11 mouse cellular contexts compared by ENCODE assay signal in genomic region chr5:114737090-114737887, GRCm38 (mm10). TPM values are rescaled to one million over a fixed set of nuclear protein-coding genes. Genes with fewer than 3 reads are reported as not detected.
DNase-seq lines count a peak whose midpoint lies in the region; ATAC-seq lines count a peak whose summit lies in the region.
"Had no signal": no experiment of that assay in that cellular context is flagged by ENCODE, and none has a peak within 500 bp of the region (broad histone marks: within the 10 kb centered on the region; RNA-seq: fewer than 3 reads in every experiment).

No protein-coding gene starts in this region.

- H3K4me2 ChIP-seq in heart, embryonic 13.5 days, result no peak overlapping the region
- H3K4me2 ChIP-seq: forebrain, embryonic 13.5 days; hindbrain, embryonic 12.5 days had no signal

- H3K9ac ChIP-seq in heart, embryonic 13.5 days, result no peak overlapping the region
- H3K9ac ChIP-seq: forebrain, embryonic 13.5 days; hindbrain, embryonic 12.5 days had no signal

- H3K9me3 ChIP-seq in heart, embryonic 13.5 days, result no peaks in the 10 kb centered on the region
- H3K9me3 ChIP-seq: forebrain, embryonic 13.5 days; hindbrain, embryonic 12.5 days had no signal

- peak overlapping the region; percentile 20; the same call in 1 of the 2 replicates for H3K27ac ChIP-seq in heart, embryonic 13.5 days (replicated peaks)
- H3K27ac ChIP-seq: forebrain, embryonic 13.5 days; hindbrain, embryonic 12.5 days had no signal

- no peaks in the 10 kb centered on the region for H3K27me3 ChIP-seq in heart, embryonic 13.5 days (replicated peaks)
- H3K27me3 ChIP-seq: forebrain, embryonic 13.5 days; hindbrain, embryonic 12.5 days had no signal

- no peak overlapping the region for H3K4me3 ChIP-seq in heart, embryonic 13.5 days
- H3K4me3 ChIP-seq: forebrain, embryonic 13.5 days; heart, adult 2 months; hindbrain, embryonic 12.5 days had no signal

- peaks cover 36% of the 10 kb centered on the region for H3K4me1 ChIP-seq in heart, embryonic 13.5 days
- H3K4me1 ChIP-seq: forebrain, embryonic 13.5 days; hindbrain, embryonic 12.5 days had no signal

- no peak for DNase-seq in heart, adult 11 months
- peak; percentile 45 for DNase-seq in right cerebral cortex, postnatal 4 days
- no peak for DNase-seq in right cerebral cortex, postnatal 14 days
- peak; percentile 36 to 69 for DNase-seq in kidney, postnatal 25 days
- DNase-seq in embryo, embryonic 10.5 days (ENCODE audit: low spot score), result no peak
- no peak for DNase-seq in frontal cortex, adult 2 months (ENCODE audit: extremely low spot score in 1 of 2, low spot score in 1 of 2)
- DNase-seq: heart, adult 2 months; spleen, adult 18-20 months had no signal

- H3K36me3 ChIP-seq in heart, embryonic 13.5 days, result peaks cover 90% of the 10 kb centered on the region

- no peak for ATAC-seq in heart, embryonic 13.5 days (ENCODE audit: extremely low read depth, insufficient number of reproducible peaks, low FRiP score, low TSS enrichment)
- ATAC-seq: forebrain, embryonic 13.5 days had no signal

- 75% methylated on average over 21 of the region's 21 CpGs for WGBS in heart, embryonic 13.5 days

RNA-seq across cellular contexts. Expression of gene Tchp, which starts 29.7 kb away (rescaled TPM):
- 8.0 and 8.1 TPM in 2 replicates for polyA plus RNA-seq in heart, embryonic 13.5 days (2015; fragmentation: Nextera tagmentation; extraction: Ambion mirVana)
- 19.9 and 20.3 TPM in 2 replicates for polyA plus RNA-seq in frontal cortex, adult 2 months (2012; rRNA removed)

RNA-seq across cellular contexts. Expression of gene Ankrd13a, which starts 37.2 kb away (rescaled TPM):
- polyA plus RNA-seq in heart, embryonic 13.5 days (2015; fragmentation: Nextera tagmentation; extraction: Ambion mirVana), result 28.5 and 29.3 TPM in 2 replicates
- 32.8 and 33.0 TPM in 2 replicates for polyA plus RNA-seq in frontal cortex, adult 2 months (2012; rRNA removed)

RNA-seq across cellular contexts. Expression of gene Git2, which starts 38.0 kb away (rescaled TPM):
- polyA plus RNA-seq in heart, embryonic 13.5 days (2015; fragmentation: Nextera tagmentation; extraction: Ambion mirVana), result 28.1 and 30.3 TPM in 2 replicates
- polyA plus RNA-seq in frontal cortex, adult 2 months (2012; rRNA removed), result 48.1 and 49.1 TPM in 2 replicates

RNA-seq across cellular contexts. Expression of gene Gltp, which starts 46.5 kb away (rescaled TPM):
- 50.5 and 50.8 TPM in 2 replicates for polyA plus RNA-seq in heart, embryonic 13.5 days (2015; fragmentation: Nextera tagmentation; extraction: Ambion mirVana)
- 51.5 and 58.9 TPM in 2 replicates for polyA plus RNA-seq in frontal cortex, adult 2 months (2012; rRNA removed)

Comparison
In these comparisons a context has a peak if more than half of its experiments do, and no peak if none do; other contexts are left out.
1. DNase-seq: peak in right cerebral cortex, postnatal 4 days (single experiment) and kidney, postnatal 25 days (2 of 2); none in heart, adult 11 months (single experiment), right cerebral cortex, postnatal 14 days (single experiment), embryo, embryonic 10.5 days (single experiment) and frontal cortex, adult 2 months (0 of 2).